Mouse (Mus musculus): ENCODE results near the gene Tap1. TPM values are rescaled to one million over a fixed set of nuclear protein-coding genes. Genes with fewer than 3 reads are reported as not detected.

Gene Tap1
- total and polyA plus RNA-seq, 3 experiments = 102 to 184 (median 157) TPM

GRCm38 (mm10) chr17:34234926-34235325, 47.6 kb downstream of the Tap1 start:
- peak; percentile 98 for DNase-seq (ENCODE audit: extremely low read depth)
- in situ Hi-C loops (cut with MboI; ENCODE audit: low pct_ligation_motif_present, low pct_unique_long_range_greater_than_20kb, low sequenced_read_pairs) = no loop called here
- Histone ChIP-seq H3K4me2 (ENCODE audit: insufficient read depth, low read depth, poor library complexity, severe bottlenecking) (peak overlapping the region; percentile 65), H3K27me3 (replicated peaks) (no peaks in the 10 kb centered on the region), H3K27ac (ENCODE audit: insufficient read depth, low read depth) (no peak overlapping the region), H3K36me3 (replicated peaks in 1 of 2; ENCODE audit: control insufficient read depth in 1 of 2, insufficient read depth in 1 of 2, low read length in 1 of 2) (no peaks in the 10 kb centered on the region), H3K9ac (ENCODE audit: insufficient read depth, low read depth) (peak overlapping the region; percentile 58), H3K9me3 (replicated peaks; ENCODE audit: low read length) (no peaks in the 10 kb centered on the region), H3K4me1 (ENCODE audit: control insufficient read depth in 1 of 2, insufficient read depth in 2 of 2) (peaks cover 0 to 27% of the 10 kb centered on the region in 2 experiments; a peak in 2 of 4 replicates), H3K4me3 (replicated peaks in 1 of 3; ENCODE audit: low read depth in 2 of 3, low read length in 2 of 3, poor library complexity in 1 of 3) (peak overlapping the region in 1 of 3 experiments; percentile 36), H3K79me2 (replicated peaks; ENCODE audit: control insufficient read depth, extremely low read depth, insufficient read depth, poor library complexity, severe bottlenecking) (no peaks in the 10 kb centered on the region)
- TF ChIP-seq SIN3A (IDR thresholded peaks at IDR 0.05; ENCODE audit: low read length) (peak; percentile 90), MEF2A (IDR thresholded peaks at IDR 0.05; ENCODE audit: borderline replicate concordance, low read depth, low read length) (peak; percentile 74), ETS1 (conservative IDR thresholded peaks at IDR 0.05; ENCODE audit: low read depth, low read length) (peak; percentile 21; the same call in 1 of the 2 replicates), POLR2A (IDR thresholded peaks at IDR 0.05; ENCODE audit: low read depth, low read length) (peak; percentile 57), MAX (IDR thresholded peaks at IDR 0.05; ENCODE audit: low read length) (peak; percentile 82), ELF1 (IDR thresholded peaks at IDR 0.05; ENCODE audit: low read depth, low read length) (peak; percentile 75), ZKSCAN1 (IDR thresholded peaks at IDR 0.05; ENCODE audit: borderline replicate concordance, low read depth, low read length) (no peak), NELFE (IDR thresholded peaks at IDR 0.05; ENCODE audit: low read depth, low read length) (peak; percentile 70), GABPA (IDR thresholded peaks at IDR 0.05; ENCODE audit: insufficient replicate concordance, low read depth, low read length) (no peak), SMC3 (IDR thresholded peaks at IDR 0.05; ENCODE audit: low read depth, low read length) (peak; percentile 96), MXI1 (IDR thresholded peaks at IDR 0.05; ENCODE audit: low read depth, low read length) (peak; percentile 66; the same call in 1 of the 2 replicates), CHD2 (IDR thresholded peaks at IDR 0.05; ENCODE audit: low read length) (no peak; the same call in 1 of the 2 replicates), ZNF384 (IDR thresholded peaks at IDR 0.05; ENCODE audit: low read depth, low read length) (0 out of 2 replicates have a peak, but pooled peaks have one; percentile 14), BHLHE40 (IDR thresholded peaks at IDR 0.05; ENCODE audit: low read depth, low read length) (no peak), UBTF (IDR thresholded peaks at IDR 0.05; ENCODE audit: low read depth, low read length) (no peak), ZC3H11A (IDR thresholded peaks at IDR 0.05; ENCODE audit: low read depth, low read length) (peak; percentile 85), NRF1 (IDR thresholded peaks at IDR 0.05; ENCODE audit: low read depth, low read length) (peak; percentile 76), MAZ (IDR thresholded peaks at IDR 0.05; ENCODE audit: low read depth, low read length) (peak; percentile 70; the same call in 1 of the 2 replicates), RAD21 (IDR thresholded peaks at IDR 0.05; ENCODE audit: low read depth, low read length) (peak; percentile 98), ZMIZ1 (IDR thresholded peaks at IDR 0.05; ENCODE audit: low read depth, low read length) (no peak), JUN (IDR thresholded peaks at IDR 0.05; ENCODE audit: insufficient read depth, low read depth, low read length) (no peak), USF2 (conservative IDR thresholded peaks at IDR 0.05; ENCODE audit: low read depth, low read length) (no peak), IRF4 (IDR thresholded peaks at IDR 0.05; ENCODE audit: low read depth, low read length) (peak; percentile 67), RCOR1 (conservative IDR thresholded peaks at IDR 0.05; ENCODE audit: low read depth, low read length) (no peak; the same call in 1 of the 2 replicates), POLR2AphosphoS2 (IDR thresholded peaks at IDR 0.05; ENCODE audit: low read depth, low read length) (no peak), PAX5 (IDR thresholded peaks at IDR 0.05; ENCODE audit: low read length) (no peak), USF1 (IDR thresholded peaks at IDR 0.05; ENCODE audit: low read depth, low read length) (no peak), JUND (conservative IDR thresholded peaks at IDR 0.05; ENCODE audit: low read depth, low read length) (no peak), CTCF (conservative IDR thresholded peaks at IDR 0.05 in 1 of 2, IDR thresholded peaks at IDR 0.05 in 1 of 2; ENCODE audit: low read depth in 2 of 2, low read length in 2 of 2) (peak; percentile 58 to 92), MAFK (IDR thresholded peaks at IDR 0.05; ENCODE audit: insufficient replicate concordance, low read length) (no peak; the same call in 1 of the 2 replicates), HCFC1 (IDR thresholded peaks at IDR 0.05; ENCODE audit: low read depth, low read length) (peak; percentile 60), CHD1 (IDR thresholded peaks at IDR 0.05; ENCODE audit: low read depth, low read length) (no peak), TBP (conservative IDR thresholded peaks at IDR 0.05; ENCODE audit: low read depth, low read length) (peak; percentile 60; the same call in 1 of the 2 replicates), EP300 (IDR thresholded peaks at IDR 0.05; ENCODE audit: low read length) (no peak), KAT2A (IDR thresholded peaks at IDR 0.05; ENCODE audit: insufficient replicate concordance, low read length) (0 out of 2 replicates have a peak, but pooled peaks have one; percentile 50), E2F4 (IDR thresholded peaks at IDR 0.05; ENCODE audit: insufficient replicate concordance, low read depth, low read length) (no peak; the same call in 1 of the 2 replicates), MYC (IDR thresholded peaks at IDR 0.05; ENCODE audit: low read depth, low read length) (peak; percentile 85), TCF12 (IDR thresholded peaks at IDR 0.05; ENCODE audit: low read depth, low read length) (peak; percentile 63)
- dilution Hi-C loops (cut with MboI; ENCODE audit: extremely low pct_ligation_motif_present, extremely low pct_unique_long_range_greater_than_20kb, low sequenced_read_pairs) = no loop called here

All from CH12.LX (cell line).